In the genomic region with DNA sequence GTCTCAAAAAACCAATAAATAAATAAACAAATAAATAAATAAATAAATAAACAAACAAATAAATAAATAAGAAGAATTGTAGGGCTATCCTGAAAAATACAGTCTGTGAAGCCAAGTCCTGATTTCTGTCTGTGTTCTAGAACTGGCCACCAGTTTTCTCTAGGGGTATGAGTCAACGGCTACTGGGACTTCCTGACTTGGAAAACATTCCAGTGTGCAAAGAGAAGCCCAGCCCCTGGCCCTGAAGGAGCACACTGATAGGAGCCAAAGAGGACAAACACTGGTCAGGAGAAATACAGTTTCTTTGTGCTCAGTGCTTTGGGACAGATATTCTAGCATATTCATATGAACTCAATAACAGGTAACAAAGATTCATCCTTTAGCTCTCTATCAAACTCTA, we compare ENCODE assay signal across 21 mouse cellular contexts.
DNase-seq lines count a peak whose midpoint lies in the region; ATAC-seq lines count a peak whose summit lies in the region.
"Had no signal": no experiment of that assay in that cellular context is flagged by ENCODE, and none has a peak within 500 bp of the region (broad histone marks: within the 10 kb centered on the region; RNA-seq: fewer than 3 reads in every experiment).

No protein-coding gene starts in this region.

- no peak overlapping the region for H3K27ac ChIP-seq in midbrain, embryonic 10.5 days (replicated peaks)
- H3K27ac ChIP-seq: hindbrain, embryonic 12.5 days; limb, embryonic 10.5 days; liver, embryonic 12.5 days; lung, embryonic 15.5 days; neural tube, embryonic 15.5 days had no signal

- no peaks in the 10 kb centered on the region for H3K36me3 ChIP-seq in midbrain, embryonic 10.5 days
- H3K36me3 ChIP-seq: hindbrain, embryonic 12.5 days; limb, embryonic 10.5 days; liver, embryonic 12.5 days; lung, embryonic 15.5 days; neural tube, embryonic 15.5 days had no signal

- DNase-seq in adrenal gland, postnatal 10 days = peak; percentile 64
- DNase-seq in adrenal gland, adult 18-20 months (ENCODE audit: low spot score in 2 of 2) = no peak
- peak; percentile 48 for DNase-seq in 3134 (ENCODE audit: extremely low read depth, insufficient read length, low spot score)
- peak; percentile 82 for DNase-seq in gastrocnemius, adult 18-20 months (ENCODE audit: low spot score)
- DNase-seq in heart, adult 9 months (ENCODE audit: low spot score in 2 of 2) = peak; percentile 78 to 86
- no peak for DNase-seq in midbrain, embryonic 10.5 days (ENCODE audit: low spot score)
- DNase-seq in frontal cortex, postnatal 10 days (ENCODE audit: low spot score in 2 of 2) = no peak
- DNase-seq: cerebellum, adult 2 months; forebrain, postnatal 0 days; kidney, postnatal 14 days; midbrain, embryonic 14.5 days; thymus, adult 18-20 months had no signal

- H3K4me3 ChIP-seq in midbrain, embryonic 10.5 days = no peak overlapping the region
- H3K4me3 ChIP-seq: hindbrain, embryonic 12.5 days; limb, embryonic 10.5 days; liver, embryonic 12.5 days; lung, embryonic 15.5 days; myocyte; neural tube, embryonic 15.5 days had no signal

- 88% methylated on average over 1 of the region's 1 CpGs for WGBS in midbrain, embryonic 10.5 days

- no peaks in the 10 kb centered on the region for H3K9me3 ChIP-seq in midbrain, embryonic 10.5 days (replicated peaks)
- H3K9me3 ChIP-seq: hindbrain, embryonic 12.5 days; limb, embryonic 10.5 days; liver, embryonic 12.5 days; lung, embryonic 15.5 days; neural tube, embryonic 15.5 days had no signal

- H3K27me3 ChIP-seq in midbrain, embryonic 10.5 days (ENCODE audit: low read depth, poor library complexity, severe bottlenecking) = no peaks in the 10 kb centered on the region
- H3K27me3 ChIP-seq: hindbrain, embryonic 12.5 days; liver, embryonic 12.5 days; lung, embryonic 15.5 days; neural tube, embryonic 15.5 days; Patski had no signal

- no peak for ATAC-seq in megakaryocyte progenitor cell, adult 5-6 weeks (replicated peaks; ENCODE audit: poor library complexity)
- ATAC-seq: forebrain, postnatal 0 days; intestine, embryonic 16.5 days; liver, embryonic 12.5 days; Patski had no signal

- H3K4me1 ChIP-seq in midbrain, embryonic 10.5 days = no peaks in the 10 kb centered on the region
- H3K4me1 ChIP-seq: hindbrain, embryonic 12.5 days; limb, embryonic 10.5 days; liver, embryonic 12.5 days; neural tube, embryonic 15.5 days had no signal

Comparison
In these comparisons a context has a peak if more than half of its experiments do, and no peak if none do; other contexts are left out.
1. DNase-seq: peak in adrenal gland, postnatal 10 days (single experiment), 3134 (single experiment), gastrocnemius, adult 18-20 months (single experiment) and heart, adult 9 months (2 of 2); none in adrenal gland, adult 18-20 months (0 of 2), midbrain, embryonic 10.5 days (single experiment) and frontal cortex, postnatal 10 days (0 of 2).